Mouse (Mus musculus): ENCODE measurements around the gene Tsku.

Gene Tsku

DNA sequence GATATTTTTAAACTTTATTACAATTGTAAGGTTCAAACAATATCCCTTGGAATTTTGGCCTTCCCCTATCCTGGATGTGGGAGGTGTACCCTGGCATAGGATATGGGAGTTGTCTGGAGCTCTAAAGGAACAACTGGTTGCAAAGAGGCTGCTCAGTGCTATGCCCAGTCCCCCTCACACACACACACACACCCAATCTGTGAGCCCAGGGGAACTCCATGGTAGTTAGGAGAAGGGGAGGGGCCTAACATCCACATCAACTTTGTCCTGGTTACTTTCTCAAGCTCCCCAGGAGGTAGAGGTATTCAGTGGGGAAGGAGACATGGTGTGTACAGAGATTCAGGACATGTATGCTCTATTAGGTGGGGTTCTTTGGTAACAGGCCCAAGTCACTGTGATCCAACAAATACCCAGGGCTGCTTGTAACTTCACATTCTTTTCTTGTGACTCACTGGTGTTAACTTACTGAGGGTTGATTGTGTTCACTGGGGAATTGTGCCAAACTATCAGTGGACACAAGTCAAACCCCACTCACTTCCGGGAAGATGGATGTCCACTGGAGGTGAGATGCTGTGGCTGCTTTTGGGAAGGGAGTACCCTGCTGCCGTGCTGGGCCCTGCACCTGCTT is 30.6 kb downstream of the Tsku start:
- peak; percentile 80 for DNase-seq (ENCODE audit: extremely low read depth, insufficient read length, low spot score)

DNA sequence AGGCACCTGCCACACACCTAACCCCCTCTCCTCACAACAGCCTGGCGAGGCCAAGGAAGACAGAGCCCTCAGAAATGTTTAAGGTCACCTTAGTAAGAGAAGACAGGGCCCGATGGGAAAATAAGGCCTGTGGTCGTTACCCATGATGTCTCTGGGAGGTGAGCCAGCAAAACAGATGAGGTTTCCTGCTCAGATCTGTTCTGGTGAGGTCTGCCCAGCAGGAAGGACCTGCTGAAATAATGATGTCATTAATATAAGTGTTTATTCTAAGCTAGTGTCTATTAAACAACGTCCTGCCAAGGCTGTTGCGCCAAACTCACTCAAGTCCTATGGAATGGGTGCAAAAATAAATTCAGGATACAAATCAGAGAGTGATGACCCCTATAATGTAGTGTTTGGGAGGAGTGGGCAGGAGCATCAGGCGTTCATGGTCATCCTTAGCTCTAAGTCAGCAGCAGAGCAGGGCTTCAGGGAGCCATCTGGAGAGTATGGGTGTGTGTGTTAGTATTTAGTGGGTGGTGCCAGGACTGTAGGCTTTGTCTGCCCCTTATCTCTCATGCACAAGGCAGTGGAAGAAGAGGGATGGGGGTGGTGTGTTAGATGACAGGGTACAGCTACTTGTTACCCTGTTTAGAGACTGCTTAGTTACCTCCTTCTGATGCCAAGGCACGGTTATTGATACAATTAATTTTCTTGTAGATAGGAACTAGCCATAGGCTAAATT is 31.3 kb downstream of the Tsku start:
- no peak for DNase-seq (ENCODE audit: extremely low read depth, insufficient read length, low spot score)

DNA sequence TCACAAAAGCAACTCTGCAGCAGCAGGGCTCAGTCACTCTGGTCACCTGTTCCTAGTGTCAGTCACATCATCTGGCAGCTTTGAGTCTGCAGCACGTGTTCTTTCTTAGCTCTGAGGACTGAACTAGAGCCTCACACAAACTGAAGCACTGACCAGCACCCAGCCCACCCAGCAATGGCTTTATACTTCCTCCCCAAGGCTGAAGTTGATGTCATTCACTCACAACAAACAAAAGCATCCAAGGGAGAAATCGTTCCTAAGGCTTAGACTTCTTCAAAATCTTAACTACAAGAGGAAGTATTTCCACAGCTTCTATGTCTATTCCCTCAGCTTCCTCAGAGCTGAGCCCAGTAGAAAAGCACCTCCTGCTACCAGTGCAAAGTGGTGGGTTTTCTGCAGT is 32.8 kb downstream of the Tsku start:
- no peak for DNase-seq (ENCODE audit: extremely low read depth, insufficient read length, low spot score)

DNA sequence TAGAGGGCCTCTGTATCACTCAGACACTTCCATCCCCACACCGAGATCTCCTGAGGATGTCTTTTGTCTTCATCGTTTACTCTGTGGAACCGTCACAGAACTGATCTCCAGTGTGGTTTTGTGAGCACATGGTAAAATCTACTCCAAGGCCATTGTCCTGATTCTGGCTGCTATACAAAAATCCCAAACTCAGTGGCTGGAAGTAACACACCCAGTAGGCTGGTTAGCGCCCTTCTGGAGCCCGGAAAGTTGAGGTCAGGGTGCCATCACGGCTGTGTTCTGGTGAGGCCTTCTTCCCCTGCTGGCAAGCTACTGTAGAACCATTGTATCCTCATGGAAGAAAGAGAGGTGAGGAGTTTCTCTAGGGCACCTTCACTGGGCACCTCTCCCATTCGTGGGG is 35.1 kb downstream of the Tsku start:
- DNase-seq (ENCODE audit: extremely low read depth, insufficient read length, low spot score) = no peak

DNA sequence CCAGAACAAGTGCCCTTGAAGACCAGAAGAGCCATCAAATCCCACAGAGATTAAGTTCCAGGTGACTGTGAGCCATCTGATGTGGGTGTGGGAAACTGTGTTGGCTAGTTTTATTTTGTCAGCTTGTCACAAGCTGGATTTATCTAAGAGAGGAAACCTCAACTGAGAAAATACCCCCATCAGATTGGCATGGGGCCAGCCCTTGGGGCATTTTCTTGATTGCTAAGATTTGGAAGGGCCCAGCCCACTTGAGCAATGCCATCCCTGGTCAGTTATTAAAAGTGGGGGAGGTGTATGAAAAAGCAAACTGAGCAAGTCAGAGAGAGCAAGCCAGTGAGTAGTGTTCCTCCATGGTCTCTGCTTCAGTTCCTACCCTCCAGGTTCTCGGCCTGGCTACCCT is 36.9 kb downstream of the Tsku start:
- no peak for DNase-seq (ENCODE audit: extremely low read depth, insufficient read length, low spot score)

DNA sequence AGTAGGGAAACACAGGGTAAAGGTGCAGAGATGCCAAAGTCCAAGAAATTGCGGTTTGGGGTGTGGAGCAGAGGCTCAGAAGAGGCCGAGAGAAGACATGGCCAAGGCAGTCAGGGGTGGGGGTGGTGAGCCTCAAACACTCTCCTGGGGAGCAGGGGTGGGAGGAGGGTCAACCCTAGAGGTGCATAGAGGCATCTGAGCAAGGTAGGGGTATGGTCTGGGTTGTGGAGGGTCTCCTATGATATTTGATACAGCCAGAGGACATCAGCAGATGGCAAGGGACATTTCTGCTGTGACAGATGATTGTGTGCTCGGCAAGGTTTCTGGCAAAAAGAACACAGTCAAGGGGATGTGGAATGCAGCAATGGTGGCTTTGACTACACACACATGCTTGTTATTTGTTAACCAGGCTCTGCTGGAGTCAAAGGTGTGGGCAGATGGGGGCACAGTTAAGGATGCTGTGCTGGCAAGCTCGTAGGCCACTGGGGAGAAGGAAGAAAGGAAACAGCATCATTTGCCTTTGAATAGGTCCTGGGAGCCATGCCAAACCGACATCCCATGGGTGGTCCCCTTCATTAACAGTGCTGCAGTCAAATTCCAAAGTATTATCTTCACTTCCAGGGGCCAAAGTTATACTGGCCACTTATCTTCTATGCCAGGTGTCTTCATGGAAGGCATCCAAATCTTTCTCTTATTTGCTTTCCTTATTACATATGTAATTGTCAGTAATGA is 37.7 kb downstream of the Tsku start:
- DNase-seq (ENCODE audit: extremely low read depth, insufficient read length, low spot score) = no peak

DNA sequence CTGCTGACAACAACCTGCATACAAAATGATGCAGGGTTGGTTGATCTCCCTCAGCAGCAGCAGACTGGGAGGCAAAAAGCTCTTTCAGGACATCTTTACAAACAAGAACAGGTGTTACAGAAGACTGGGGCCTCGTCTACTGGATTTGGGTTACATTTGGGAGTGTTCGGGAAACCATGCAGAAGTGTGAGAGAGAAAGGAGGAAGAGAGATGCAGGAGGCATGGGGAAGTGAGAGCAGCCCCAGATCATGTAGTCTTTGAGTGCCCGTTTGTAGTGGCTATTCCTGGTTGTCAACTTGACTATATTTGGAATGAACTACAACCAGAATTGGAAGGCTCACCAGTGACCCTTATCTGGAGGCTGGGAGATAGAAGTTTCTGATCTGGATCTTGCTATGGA is 38.7 kb downstream of the Tsku start:
- no peak for DNase-seq (ENCODE audit: extremely low read depth, insufficient read length, low spot score)

DNA sequence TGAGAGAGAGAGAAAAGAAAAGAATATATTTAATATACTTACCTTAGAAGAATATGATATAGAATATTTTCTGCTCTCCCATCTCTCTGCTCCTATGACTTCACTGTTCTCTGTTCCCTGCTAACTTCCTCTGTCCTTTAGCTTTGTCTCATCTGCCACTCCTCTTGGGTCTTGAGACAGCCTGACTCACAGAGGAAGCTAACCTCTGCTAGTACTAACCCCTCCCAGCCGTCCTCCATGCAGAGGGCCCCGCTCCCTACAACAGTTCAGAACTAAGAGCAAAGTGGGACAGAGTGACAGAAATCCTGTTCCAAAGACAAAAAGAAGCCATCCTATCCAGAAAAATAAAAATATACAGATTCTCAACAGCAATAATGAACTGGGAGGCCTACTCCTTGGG is 40.0 kb downstream of the Tsku start, which contains the start of gene Acer3:
Gene Acer3 (minus strand): TSS at position 126 of the 400 bp plus-strand sequence.
- DNase-seq (ENCODE audit: extremely low read depth, insufficient read length, low spot score) = no peak

DNA sequence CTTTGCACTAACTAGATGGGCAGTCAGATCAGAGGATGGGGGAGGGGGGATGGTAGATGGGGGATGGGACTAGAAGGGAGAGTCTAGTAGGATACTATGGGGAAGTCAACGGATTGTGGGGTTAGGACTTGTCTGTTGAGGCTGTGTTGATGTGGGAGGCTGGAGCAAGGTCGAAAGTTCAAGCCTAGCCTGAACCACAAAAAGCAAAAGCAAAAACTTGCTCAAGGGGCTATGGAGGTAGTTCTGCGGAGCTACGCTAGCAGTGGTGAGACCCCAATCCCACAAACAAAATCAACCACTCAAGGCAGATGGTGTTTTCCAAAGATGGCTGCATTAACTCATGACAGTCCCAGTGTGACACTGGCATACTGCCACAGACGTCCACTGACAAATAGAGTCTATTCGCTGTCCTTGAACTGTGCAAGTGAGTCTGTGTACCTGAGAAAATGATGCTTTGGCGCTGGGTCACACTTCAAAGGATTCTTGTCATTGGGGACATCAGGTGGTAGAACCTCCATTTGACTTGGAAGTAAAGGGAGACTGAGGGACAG is 41.0 kb downstream of the Tsku start:
- DNase-seq (ENCODE audit: extremely low read depth, insufficient read length, low spot score) = no peak

DNA sequence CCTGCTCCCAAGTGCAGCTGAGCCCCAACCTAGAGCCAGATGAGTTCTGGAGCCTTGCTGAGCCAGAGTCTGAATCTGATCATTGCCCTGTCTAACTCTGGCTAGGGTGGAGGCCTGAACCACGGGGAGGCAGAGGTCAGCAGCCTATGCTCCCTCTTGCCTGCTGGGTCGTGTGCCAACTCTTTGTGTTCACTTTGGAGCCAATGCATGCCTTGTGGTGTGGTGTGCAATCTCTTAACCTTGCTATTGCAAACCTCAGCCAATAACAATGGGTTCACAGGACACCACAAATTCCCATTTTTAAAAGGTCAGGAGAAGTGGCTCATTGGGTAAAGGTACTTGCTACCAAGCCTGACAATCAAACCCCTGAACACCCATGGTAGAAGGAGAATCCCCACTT is 44.6 kb downstream of the Tsku start:
- no peak for DNase-seq (ENCODE audit: extremely low read depth, insufficient read length, low spot score)

DNA sequence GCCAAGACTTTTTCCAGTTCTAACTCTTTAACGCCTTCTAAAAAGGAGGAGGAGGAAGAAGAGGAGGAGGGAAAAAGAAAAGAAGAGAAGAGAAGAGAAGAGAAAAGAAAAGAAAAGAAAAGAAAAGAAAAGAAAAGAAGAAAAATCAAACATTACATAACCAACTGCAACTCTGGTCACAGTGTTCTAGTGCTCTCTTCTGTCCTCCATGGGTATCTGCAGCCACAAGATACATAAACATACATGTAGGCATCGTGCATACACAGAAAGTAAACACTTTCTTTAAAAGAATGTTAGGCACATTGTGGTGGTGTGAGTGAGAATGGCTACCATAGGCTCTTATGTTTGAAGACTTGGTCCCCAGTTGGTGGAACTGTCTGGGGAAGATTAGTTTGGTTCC is 46.0 kb downstream of the Tsku start:
- DNase-seq (ENCODE audit: extremely low read depth, insufficient read length, low spot score) = no peak

DNA sequence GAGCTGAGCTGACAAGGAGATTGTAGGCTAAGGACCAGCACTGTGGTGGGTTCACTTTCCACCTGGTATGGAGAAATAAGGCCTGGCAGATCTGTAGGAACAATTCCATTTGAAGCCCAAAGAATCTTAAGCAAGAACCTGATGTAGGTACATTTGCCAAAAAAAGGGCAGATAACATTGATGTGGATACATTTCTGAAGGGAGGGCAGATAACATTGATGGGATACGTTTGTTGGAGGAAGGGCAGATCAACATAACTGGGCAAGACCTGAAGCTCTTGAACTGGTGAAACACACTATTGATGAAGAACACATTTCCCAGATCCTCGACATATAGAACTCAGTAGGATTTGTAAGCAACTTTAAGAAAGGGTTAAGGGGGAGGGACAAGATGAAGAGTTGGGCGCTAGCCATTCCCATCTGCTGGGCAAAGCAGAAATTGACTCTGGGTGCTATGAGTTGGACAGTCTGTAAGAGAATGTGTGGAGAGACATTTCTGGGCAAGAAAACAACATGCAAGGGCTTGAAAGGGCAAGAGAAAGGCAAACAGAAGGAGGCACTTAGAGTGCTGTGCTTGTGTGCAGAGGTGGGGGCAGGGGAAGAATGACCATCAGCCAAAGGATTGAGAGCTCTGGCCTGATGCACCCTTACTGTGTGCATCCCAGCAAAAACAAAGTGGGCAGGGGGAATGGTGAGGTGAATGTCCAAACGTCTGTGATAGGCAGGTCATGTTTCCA is 48.8 kb downstream of the Tsku start:
- no peak for DNase-seq (ENCODE audit: extremely low read depth, insufficient read length, low spot score)

DNA sequence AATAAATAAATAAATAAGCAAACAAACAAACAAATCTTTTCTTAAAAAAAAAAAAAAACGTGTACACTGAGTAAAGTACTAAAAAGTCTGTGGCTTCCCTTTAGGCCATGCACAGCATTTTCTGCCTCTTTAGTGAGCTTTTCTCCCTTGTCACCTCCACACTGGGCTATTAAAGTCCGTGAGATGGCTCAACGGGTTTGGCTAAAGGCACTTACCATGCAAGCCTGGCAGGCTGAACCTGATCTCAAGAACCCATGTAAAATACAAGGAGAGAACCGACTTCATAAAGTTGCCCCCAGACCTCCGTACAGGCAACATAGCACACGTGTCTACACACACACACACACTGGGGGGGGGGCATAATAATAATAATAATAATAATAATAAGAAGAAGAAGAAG is 50.9 kb downstream of the Tsku start:
- no peak for DNase-seq (ENCODE audit: extremely low read depth, insufficient read length, low spot score)

DNA sequence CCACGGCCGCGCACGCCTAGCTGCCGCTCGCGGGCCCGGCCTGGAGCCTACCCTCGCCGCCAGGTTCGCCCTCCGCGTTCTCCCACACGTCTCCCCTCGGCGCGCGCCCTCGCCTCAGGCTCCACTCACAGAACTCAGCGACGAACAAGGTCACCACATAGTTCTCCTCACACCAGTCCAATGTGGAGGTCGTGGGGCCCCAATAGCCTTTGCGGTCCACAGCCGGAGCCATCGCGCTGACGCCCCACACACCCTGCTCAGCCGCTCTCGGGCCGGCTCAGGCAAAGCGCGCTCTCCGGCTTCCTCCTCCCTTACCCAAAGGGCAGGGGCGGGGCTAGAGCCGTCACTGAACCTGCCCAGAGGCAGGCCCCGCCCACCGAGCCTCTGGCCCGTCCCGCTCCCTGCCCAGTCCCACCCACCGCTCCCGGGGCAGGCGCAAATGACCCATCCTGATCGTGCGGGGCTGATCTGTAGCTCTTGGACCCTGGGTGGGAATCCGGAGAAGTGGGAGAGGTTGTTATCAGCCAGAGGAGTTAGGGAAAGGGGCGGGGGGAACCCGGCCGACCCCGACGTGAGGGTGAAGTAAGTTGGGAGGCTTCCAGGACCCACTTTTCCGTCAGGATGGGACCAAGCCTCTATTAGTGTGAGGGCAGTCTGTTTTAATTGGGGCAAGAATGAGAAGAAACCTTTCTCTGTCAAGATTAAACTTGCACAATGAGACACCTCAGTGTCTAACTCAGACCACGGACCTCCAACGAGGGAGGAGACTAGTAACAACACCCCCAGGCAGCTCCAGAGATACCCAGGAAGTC is 51.7 kb downstream of the Tsku start:
- peak; percentile 90 for DNase-seq (ENCODE audit: extremely low read depth, insufficient read length, low spot score)

DNA sequence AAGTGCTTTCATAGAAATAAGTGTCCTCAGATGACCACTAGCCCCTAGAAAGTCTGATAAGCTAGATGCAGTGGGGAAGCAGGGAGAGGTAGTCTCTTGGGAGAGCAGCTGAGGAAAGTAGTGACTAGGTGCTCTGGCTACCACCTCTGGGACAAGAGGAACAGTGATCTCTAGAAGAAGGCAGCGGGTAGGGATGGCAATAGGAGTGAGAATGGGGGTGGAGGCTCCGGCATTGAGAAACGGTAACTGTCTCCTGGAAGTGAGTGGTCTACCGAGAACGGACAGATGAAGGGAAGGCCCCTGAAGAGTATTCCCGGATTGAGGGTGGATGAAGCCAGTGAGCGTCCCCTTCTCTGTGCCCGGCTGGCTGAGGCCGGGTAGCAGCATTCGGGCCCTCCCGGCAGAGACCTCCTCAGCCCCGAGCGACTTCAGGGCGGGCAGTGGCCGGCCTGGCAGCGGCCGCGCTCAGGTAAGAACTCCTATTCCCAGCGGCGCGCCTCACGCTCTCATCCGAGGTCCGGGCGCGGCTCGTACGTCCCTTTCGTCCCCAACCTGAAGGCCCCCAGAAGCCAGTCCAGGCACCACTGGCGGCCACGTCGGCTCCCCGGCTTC is 52.4 kb downstream of the Tsku start:
- DNase-seq (ENCODE audit: extremely low read depth, insufficient read length, low spot score) = no peak

DNA sequence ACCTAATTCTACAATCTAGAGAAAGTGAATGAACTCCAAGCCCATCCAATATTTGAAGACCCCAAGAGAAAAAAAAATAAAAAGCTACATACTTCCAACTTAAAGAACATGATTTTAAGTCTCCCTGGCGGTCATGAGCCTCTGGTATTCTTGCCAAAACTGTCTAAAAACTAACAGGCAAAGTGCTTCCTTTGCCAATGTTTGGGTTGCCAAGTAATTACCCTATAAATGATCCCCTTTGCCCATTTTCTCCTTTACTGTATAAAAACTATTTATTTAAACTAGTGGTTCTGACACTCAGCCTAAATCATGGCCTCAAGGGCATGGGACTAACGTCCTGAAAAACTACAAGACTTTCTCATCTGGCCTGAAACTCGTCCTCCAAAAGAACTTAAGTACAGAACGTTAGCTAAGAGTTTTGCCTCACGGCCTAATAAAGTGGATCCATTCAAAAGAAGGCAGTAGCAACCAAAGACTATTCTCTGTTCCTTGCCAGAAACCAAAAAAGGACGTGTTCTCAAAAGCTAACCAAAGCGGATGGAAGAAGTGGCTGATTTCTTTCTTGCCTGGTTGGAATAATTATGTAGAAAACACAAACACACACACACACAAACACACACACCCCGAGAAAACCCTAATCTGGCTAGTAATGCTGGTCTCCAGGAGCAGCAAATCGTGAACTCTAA is 53.1 kb downstream of the Tsku start:
- no peak for DNase-seq (ENCODE audit: extremely low read depth, insufficient read length, low spot score)

DNA sequence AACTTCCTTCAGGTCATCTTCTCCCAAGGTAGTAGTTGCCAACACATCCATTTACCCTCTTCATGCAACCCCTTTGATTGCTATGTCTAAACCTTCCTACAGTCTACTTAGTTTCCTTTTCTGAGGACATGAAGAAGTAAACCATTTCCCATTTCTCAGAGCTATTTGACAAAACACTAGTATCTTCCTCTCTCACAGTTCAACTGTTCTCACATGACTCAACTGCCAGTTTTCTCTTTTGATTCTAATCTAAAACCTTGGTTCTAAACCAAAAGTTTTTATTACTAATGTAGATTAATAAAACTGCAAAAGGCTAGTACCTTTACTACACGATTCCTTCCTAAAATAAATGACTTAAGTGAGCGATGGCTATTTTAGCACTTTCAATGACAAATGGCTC is 53.7 kb downstream of the Tsku start:
- no peak for DNase-seq (ENCODE audit: extremely low read depth, insufficient read length, low spot score)
